Mouse (Mus musculus) hindbrain, embryonic 11.5 days (tissue): ENCODE results near the gene Olfr675. TPM values are rescaled to one million over a fixed set of nuclear protein-coding genes. Genes with fewer than 3 reads are reported as not detected.

Experiments
- polyA plus RNA-seq: library from polyadenylated mRNA; unstranded; fragments of >200 nt; fragmentation: Nextera tagmentation; extraction: Ambion mirVana; gene quantifications from 2 replicates; pipeline ENCODE4 v1.2.1, GENCODE M21; 2014

Gene Olfr675
- polyA plus RNA-seq, 1 experiment from 2014 or later = not detected

Other genes starting within 250 kb of the Olfr675 start
- gene Usp17lb, start 185.9 kb downstream of the Olfr675 start, polyA plus RNA-seq = not detected in 2 replicates
- not detected in 2 replicates for gene Usp17la, start 171.5 kb downstream of the Olfr675 start, polyA plus RNA-seq
- gene Olfr665, start 150.4 kb downstream of the Olfr675 start, polyA plus RNA-seq = not detected in 2 replicates
- not detected in 2 replicates for gene Olfr666, start 132.5 kb downstream of the Olfr675 start, polyA plus RNA-seq
- not detected in 2 replicates for gene Olfr667, start 107.0 kb downstream of the Olfr675 start, polyA plus RNA-seq
- not detected in 2 replicates for gene Olfr668, start 100.4 kb downstream of the Olfr675 start, polyA plus RNA-seq
- gene Olfr669, start 94.2 kb downstream of the Olfr675 start, polyA plus RNA-seq = not detected in 2 replicates
- gene Olfr670, start 65.8 kb downstream of the Olfr675 start, polyA plus RNA-seq = not detected in 2 replicates
- not detected in 2 replicates for gene Olfr671, start 49.3 kb downstream of the Olfr675 start, polyA plus RNA-seq
- not detected in 2 replicates for gene Olfr672, start 26.4 kb downstream of the Olfr675 start, polyA plus RNA-seq
- gene Olfr676, start 4.2 kb upstream of the Olfr675 start, polyA plus RNA-seq = not detected in 2 replicates
- not detected in 2 replicates for gene Olfr677, start 22.9 kb upstream of the Olfr675 start, polyA plus RNA-seq
- not detected in 2 replicates for gene Olfr678, start 36.0 kb upstream of the Olfr675 start, polyA plus RNA-seq
- gene Olfr679, start 52.7 kb upstream of the Olfr675 start, polyA plus RNA-seq = not detected in 2 replicates
- not detected in 2 replicates for gene Olfr680-ps1, start 64.4 kb upstream of the Olfr675 start, polyA plus RNA-seq
- gene Olfr681, start 88.4 kb upstream of the Olfr675 start, polyA plus RNA-seq = not detected in 2 replicates
- not detected in 2 replicates for gene Olfr683, start 118.6 kb upstream of the Olfr675 start, polyA plus RNA-seq
- 0.06 TPM in 1 of 2 replicates, not detected in the other for gene Olfr684, start 135.2 kb upstream of the Olfr675 start, polyA plus RNA-seq
- not detected in 2 replicates for gene Olfr685, start 157.6 kb upstream of the Olfr675 start, polyA plus RNA-seq
- not detected in 2 replicates for gene Olfr686, start 179.0 kb upstream of the Olfr675 start, polyA plus RNA-seq